Mouse (Mus musculus) kidney, postnatal 0 days (tissue): ENCODE results near the gene Mef2c. TPM values are rescaled to one million over a fixed set of nuclear protein-coding genes. Genes with fewer than 3 reads are reported as not detected.

Source experiments
- ATAC-seq: fragments of 200-750 bp; cut with Nextera tagmentation; replicated peaks from 2 replicates; pipeline ENCODE4 v1.8.0; 2017; ENCODE audit warnings: low read depth, moderate number of reproducible peaks, moderate TSS enrichment, moderate library complexity; ENCODE audit not compliant: low FRiP score
- DNase-seq: peaks from one replicate; pipeline ENCODE4 v3.0.0-alpha.2; 2016; ENCODE audit warnings: low spot score
- H3K27ac ChIP-seq: fragments of 300-500 bp; sonication (generic); 2 replicates; pipeline ENCODE4 v1.5.1; 2014; ENCODE audit warnings: mild to moderate bottlenecking
- H3K27me3 ChIP-seq: fragments of 300-500 bp; sonication (generic); 2 replicates; pipeline ENCODE4 v1.6.1; 2014; ENCODE audit warnings: low read length, mixed read lengths; ENCODE audit not compliant: insufficient read depth
- H3K36me3 ChIP-seq: fragments of 300-500 bp; sonication (generic); 2 replicates; pipeline ENCODE4 v1.6.1; 2014; ENCODE audit warnings: low read length, mixed read lengths; ENCODE audit not compliant: insufficient read depth
- H3K4me1 ChIP-seq: fragments of 300-500 bp; sonication (generic); replicated peaks from 2 replicates; pipeline ENCODE4 v1.6.1; 2014; ENCODE audit warnings: antibody characterized with exemption, low read length, mixed read lengths; ENCODE audit not compliant: insufficient read depth
- H3K4me2 ChIP-seq: fragments of 300-500 bp; sonication (generic); 2 replicates; pipeline ENCODE4 v1.6.1; 2014; ENCODE audit warnings: mild to moderate bottlenecking, low read length, moderate library complexity, mixed read lengths
- H3K4me3 ChIP-seq: fragments of 300-500 bp; sonication (generic); replicated peaks from 2 replicates; pipeline ENCODE4 v1.5.1; 2014; ENCODE audit warnings: low read depth, low read length
- H3K9ac ChIP-seq: fragments of 300-500 bp; sonication (generic); 2 replicates; pipeline ENCODE4 v1.6.1; 2014; ENCODE audit warnings: low read depth, low read length
- H3K9me3 ChIP-seq: fragments of 300-500 bp; sonication (generic); replicated peaks from 2 replicates; pipeline ENCODE4 v1.6.1; 2016; ENCODE audit warnings: low read length, inconsistent platforms, mixed read lengths
- CTCF ChIP-seq: IDR thresholded peaks from 2 replicates; pipeline ENCODE4 v1.5.1; 2016; ENCODE audit warnings: antibody characterized with exemption, low read depth, mild to moderate bottlenecking, moderate library complexity
- WGBS: fragments of 180-500 bp; shearing (Covaris S2); extraction: QIAGEN DNeasy Blood & Tissue Kit; methylation state at CpG from one replicate; pipeline ENCODE4 v1.1.7; 2014; 5-methylcytosine and 5-hydroxymethylcytosine counted together
- polyA plus RNA-seq: library from polyadenylated mRNA; unstranded; fragments of >200 nt; fragmentation: Nextera tagmentation; extraction: Ambion mirVana; gene quantifications from 2 replicates; pipeline ENCODE4 v1.2.1, GENCODE M21; 2015

Mef2c gene
- polyA plus RNA-seq, 1 experiment from 2014 or later = 51.8 TPM

- H3K36me3 ChIP-seq = no peaks in the 10 kb centered on the region
- DNase-seq = no peak
- H3K9me3 ChIP-seq = no peaks in the 10 kb centered on the region
- H3K4me3 ChIP-seq = no peak overlapping the region
- no peak overlapping the region for H3K4me2 ChIP-seq
- H3K4me1 ChIP-seq = no peaks in the 10 kb centered on the region
- TF ChIP-seq CTCF = no peak
- no peak overlapping the region for H3K27ac ChIP-seq
- no peak for ATAC-seq
- no peaks in the 10 kb centered on the region for H3K27me3 ChIP-seq
- H3K9ac ChIP-seq = no peak overlapping the region
- WGBS = 95% methylated on average over 3 of the region's 3 CpGs
Measured at GRCm38 (mm10) chr13:83650807-83651206, 147.0 kb downstream of the Mef2c start.

- H3K36me3 ChIP-seq = no peaks in the 10 kb centered on the region
- ATAC-seq = no peak
- 77% methylated on average over 7 of the region's 7 CpGs for WGBS
- H3K27ac ChIP-seq = no peak overlapping the region
- H3K9ac ChIP-seq = no peak overlapping the region
- no peaks in the 10 kb centered on the region for H3K4me1 ChIP-seq
- H3K4me3 ChIP-seq = no peak overlapping the region
- no peak for DNase-seq
- H3K9me3 ChIP-seq = no peaks in the 10 kb centered on the region
- H3K27me3 ChIP-seq = no peaks in the 10 kb centered on the region
- no peak overlapping the region for H3K4me2 ChIP-seq
- no peak for TF ChIP-seq CTCF
Measured at GRCm38 (mm10) chr13:83651941-83652548, 148.2 kb downstream of the Mef2c start.

DNA sequence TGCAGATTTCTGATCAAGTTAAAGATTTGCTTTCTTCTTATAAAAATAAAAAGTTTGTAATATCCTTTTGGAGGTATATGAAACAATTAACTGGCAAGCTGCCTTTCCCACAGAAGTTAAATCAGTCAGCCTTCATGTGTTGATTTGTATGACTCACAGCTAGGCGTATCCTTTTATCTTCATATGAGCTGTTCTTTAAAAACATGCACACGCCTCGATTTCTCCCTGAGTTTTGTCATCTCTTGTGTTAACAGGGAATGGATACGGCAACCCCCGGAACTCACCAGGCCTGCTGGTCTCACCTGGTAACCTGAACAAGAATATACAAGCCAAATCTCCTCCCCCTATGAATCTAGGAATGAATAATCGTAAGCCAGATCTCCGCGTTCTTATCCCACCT, 148.7 kb downstream of the Mef2c start:
- no peaks in the 10 kb centered on the region for H3K4me1 ChIP-seq
- no peak overlapping the region for H3K27ac ChIP-seq
- no peaks in the 10 kb centered on the region for H3K9me3 ChIP-seq
- no peaks in the 10 kb centered on the region for H3K27me3 ChIP-seq
- no peak for ATAC-seq
- H3K9ac ChIP-seq = no peak overlapping the region
- no peak overlapping the region for H3K4me2 ChIP-seq
- no peak for DNase-seq
- no peaks in the 10 kb centered on the region for H3K36me3 ChIP-seq
- no peak for TF ChIP-seq CTCF
- WGBS = 86% methylated on average over 8 of the region's 8 CpGs
- H3K4me3 ChIP-seq = no peak overlapping the region

- ATAC-seq = peak; percentile 59; the same call in 1 of the 2 replicates
- WGBS = 42% methylated on average over 8 of the region's 8 CpGs
- no peak overlapping the region for H3K4me3 ChIP-seq
Measured at GRCm38 (mm10) chr13:83654889-83655769, 151.3 kb downstream of the Mef2c start.

DNA sequence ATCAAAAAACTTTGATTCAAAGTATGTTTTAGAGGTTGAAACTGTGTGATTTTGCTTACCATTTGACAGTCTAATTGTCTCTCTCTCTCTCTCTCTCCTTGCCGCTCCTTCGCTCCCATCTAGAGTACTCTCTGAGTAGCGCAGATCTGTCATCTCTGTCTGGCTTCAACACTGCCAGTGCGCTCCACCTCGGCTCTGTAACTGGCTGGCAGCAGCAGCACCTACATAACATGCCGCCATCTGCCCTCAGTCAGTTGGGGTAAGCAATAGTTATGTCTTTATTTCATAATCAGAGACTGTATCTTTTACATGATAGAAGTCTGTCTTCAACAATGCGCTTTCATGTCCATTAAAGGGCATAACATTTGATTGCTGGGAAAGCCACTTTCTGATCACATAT, 152.3 kb downstream of the Mef2c start:
- H3K4me3 ChIP-seq = no peak overlapping the region
- H3K4me2 ChIP-seq = no peak overlapping the region
- no peaks in the 10 kb centered on the region for H3K36me3 ChIP-seq
- DNase-seq = no peak
- WGBS = 85% methylated on average over 7 of the region's 7 CpGs
- no peaks in the 10 kb centered on the region for H3K4me1 ChIP-seq
- no peak for ATAC-seq
- no peaks in the 10 kb centered on the region for H3K27me3 ChIP-seq
- H3K9ac ChIP-seq = no peak overlapping the region
- no peak for TF ChIP-seq CTCF
- no peaks in the 10 kb centered on the region for H3K9me3 ChIP-seq
- H3K27ac ChIP-seq = no peak overlapping the region

More at GRCm38 (mm10) chr13:83654889-83655769, 151.3 kb downstream of the Mef2c start:
- no peaks in the 10 kb centered on the region for H3K9me3 ChIP-seq
- no peak overlapping the region for H3K27ac ChIP-seq
- H3K4me2 ChIP-seq = no peak overlapping the region
- no peaks in the 10 kb centered on the region for H3K4me1 ChIP-seq
- peak; percentile 95 for TF ChIP-seq CTCF
- peak; percentile 86 for DNase-seq
- no peaks in the 10 kb centered on the region for H3K27me3 ChIP-seq
- no peak overlapping the region for H3K9ac ChIP-seq
- H3K36me3 ChIP-seq = no peaks in the 10 kb centered on the region

- no peak overlapping the region for H3K9ac ChIP-seq
- no peak overlapping the region for H3K4me2 ChIP-seq
- H3K36me3 ChIP-seq = no peaks in the 10 kb centered on the region
- H3K9me3 ChIP-seq = no peaks in the 10 kb centered on the region
- no peak overlapping the region for H3K27ac ChIP-seq
- H3K4me1 ChIP-seq = no peaks in the 10 kb centered on the region
- no peaks in the 10 kb centered on the region for H3K27me3 ChIP-seq
- 72% methylated on average over 4 of the region's 4 CpGs for WGBS
- TF ChIP-seq CTCF = peak; percentile 76
- ATAC-seq = no peak
- peak; percentile 76 for DNase-seq
- no peak overlapping the region for H3K4me3 ChIP-seq
Measured at GRCm38 (mm10) chr13:83656773-83657172, 152.9 kb downstream of the Mef2c start.
